Mouse (Mus musculus) bone marrow, adult 2 months (tissue): ENCODE measurements around the gene Dstn.

Source experiments
- CTCF ChIP-seq: fragments of 200-500 bp; IDR thresholded peaks from 2 replicates; pipeline ENCODE4 v1.5.1; 2011; ENCODE audit warnings: low read length, control low read depth; ENCODE audit not compliant: control insufficient read depth, insufficient read depth
- POLR2A ChIP-seq: fragments of 200-500 bp; IDR thresholded peaks from 2 replicates; pipeline ENCODE4 v1.6.1; 2011; ENCODE audit warnings: low read depth, mild to moderate bottlenecking, control low read depth, low read length, borderline replicate concordance; ENCODE audit not compliant: control insufficient read depth

DNA sequence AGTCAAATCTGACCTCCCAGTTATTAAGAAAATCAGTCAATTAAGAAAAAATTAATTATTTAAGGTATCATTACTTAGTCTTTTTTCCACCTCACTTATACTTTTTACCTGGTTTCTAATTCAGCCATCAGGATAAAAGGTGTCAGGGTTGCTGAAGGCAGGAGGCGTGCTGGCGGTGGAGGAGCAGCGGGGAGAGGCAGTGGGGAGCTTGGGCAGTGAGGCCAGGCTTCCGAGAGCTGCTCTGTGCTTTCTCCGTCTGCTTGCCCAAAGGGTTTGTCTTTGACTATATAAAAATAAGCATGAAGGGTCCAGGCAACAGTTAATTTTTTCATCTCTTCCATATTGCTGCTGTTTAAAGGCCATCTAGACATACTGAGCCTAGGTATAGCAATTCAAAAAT, 18.4 kb downstream of the Dstn start:
- TF ChIP-seq POLR2A (no peak), CTCF (no peak)
